Mouse (Mus musculus) C2C12 (cell line): Measurements from ENCODE around the gene Kat2a.

Experiments
- CEBPB ChIP-seq: IDR thresholded peaks from one replicate; pipeline ENCODE4 v1.6.1; 2011; ENCODE audit warnings: low read depth, mild to moderate bottlenecking, control low read depth, moderate library complexity
- CTCF ChIP-seq: IDR thresholded peaks from one replicate; pipeline ENCODE4 v1.5.1; 2011; ENCODE audit not compliant: control insufficient read depth, insufficient read depth, insufficient read length
- MYOG ChIP-seq: IDR thresholded peaks from one replicate; pipeline ENCODE4 v1.6.1; 2011; ENCODE audit not compliant: control insufficient read depth, insufficient read length; ENCODE audit errors: extremely low read depth
- USF1 ChIP-seq: IDR thresholded peaks from one replicate; pipeline ENCODE4 v1.6.1; 2011; ENCODE audit warnings: low read depth, mild to moderate bottlenecking, control low read depth, moderate library complexity

DNA sequence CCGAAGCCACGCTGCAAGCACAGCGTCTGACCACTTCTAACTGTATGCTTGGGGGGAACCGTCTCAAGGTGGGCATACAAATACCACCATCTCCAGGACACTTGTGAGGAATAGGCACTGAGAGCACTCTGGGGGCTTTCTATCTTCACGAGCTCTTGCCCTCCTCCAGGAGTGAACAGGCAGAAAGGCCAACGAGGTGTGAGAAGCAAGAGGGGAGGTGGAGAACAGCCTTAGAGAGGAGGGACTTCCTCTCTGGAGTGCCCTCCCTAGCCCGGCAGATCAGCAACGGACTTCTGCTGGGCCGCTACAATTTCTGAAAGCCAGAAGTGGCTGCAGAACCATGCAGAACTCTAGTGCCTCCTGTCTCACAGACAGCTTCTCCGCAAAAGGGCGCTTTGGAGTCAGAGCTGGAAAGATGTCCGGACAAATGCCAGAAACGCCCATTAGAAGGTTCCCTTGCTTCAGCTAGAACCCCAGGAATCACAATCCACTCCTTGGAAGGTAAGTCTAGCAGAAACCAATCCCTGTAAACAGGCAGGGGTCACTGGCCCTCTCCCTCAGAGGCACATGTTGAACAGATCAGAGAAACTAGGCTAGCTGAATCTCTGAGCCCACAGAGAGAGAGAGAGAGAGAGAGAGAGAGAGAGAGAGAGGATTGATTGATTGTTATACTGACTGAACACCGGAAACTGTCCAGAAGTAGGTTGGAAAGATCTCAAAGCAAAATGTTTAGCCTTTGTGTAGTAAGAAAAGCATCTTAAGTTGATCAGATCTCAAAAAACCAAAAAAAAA, 23.9 kb upstream of the Kat2a start:
- TF ChIP-seq CTCF, result no peak
- no peak for TF ChIP-seq MYOG
- TF ChIP-seq CEBPB, result no peak
- TF ChIP-seq USF1, result no peak
